Mouse (Mus musculus): Measurements from ENCODE around the gene Dab1.

- no peak for TF ChIP-seq POLR2A (IDR thresholded peaks at IDR 0.05; ENCODE audit: extremely low read depth, insufficient read depth, low read length)
- no peak for TF ChIP-seq CTCF (IDR thresholded peaks at IDR 0.05; ENCODE audit: low read depth, low read length)
These were observed 118.0 kb downstream of the Dab1 start for GRCm38 (mm10) chr4:103737185-103737584.
